Mouse (Mus musculus) frontal cortex, postnatal 10 days (tissue): ENCODE data around the gene Sgip1.

Source experiments
- DNase-seq, 2 experiments: peaks; one replicate each; pipeline ENCODE4 v3.0.0; 2022; ENCODE audit warnings: low spot score in 2 of 2, mixed read lengths in 1 of 2

Gene Sgip1

DNA sequence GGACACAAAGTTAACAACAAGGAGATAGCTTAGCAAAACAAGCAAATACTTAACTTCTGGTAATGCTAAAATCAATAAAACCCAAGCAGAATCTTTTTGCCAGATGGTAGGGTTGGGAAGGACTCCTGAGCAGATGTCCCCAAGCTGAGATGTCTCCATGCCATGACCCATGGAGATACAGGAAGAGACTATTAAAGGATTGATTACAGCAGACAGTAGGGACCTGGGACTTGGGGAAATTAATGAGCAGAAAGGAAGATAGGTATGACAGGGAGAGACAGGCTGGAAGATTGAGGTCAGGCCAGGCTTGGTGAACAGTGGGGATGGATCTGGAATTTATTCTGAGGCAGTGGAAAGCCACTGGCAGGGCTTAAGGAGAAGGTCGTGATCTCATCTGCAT, 33.5 kb downstream of the Sgip1 start:
- no peak for DNase-seq

DNA sequence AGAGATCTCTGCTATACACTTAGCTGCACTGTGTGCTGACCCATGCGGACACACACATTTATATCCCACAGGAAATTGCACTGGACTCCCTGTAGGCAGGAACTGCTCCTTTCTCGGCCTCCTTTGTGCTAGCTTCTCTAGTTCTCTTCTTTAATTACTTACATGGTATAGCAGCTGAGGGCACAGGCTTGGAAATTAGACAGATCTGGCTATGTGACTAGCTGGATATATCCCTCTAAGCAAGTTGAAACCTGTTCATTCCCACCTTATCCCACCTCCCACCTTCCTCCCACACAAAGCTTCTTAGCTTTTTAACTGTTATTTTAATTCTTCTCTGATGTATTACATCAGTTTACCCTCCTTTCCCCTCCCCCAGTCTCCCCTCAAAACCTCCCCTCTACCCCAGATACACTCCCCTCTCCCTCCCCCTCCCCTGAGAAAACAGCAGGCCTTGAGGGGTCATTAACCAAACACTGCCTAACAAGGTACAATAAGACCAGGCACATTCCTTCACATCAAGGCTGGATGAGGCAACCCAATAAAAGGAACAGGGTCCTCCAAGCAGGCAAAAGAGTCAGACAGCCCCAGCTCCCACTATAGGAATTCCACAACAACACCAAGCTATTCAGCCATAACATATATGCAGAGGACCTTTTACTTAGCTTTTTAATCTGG, 34.6 kb downstream of the Sgip1 start:
- no peak for DNase-seq

GRCm38 (mm10) chr4:102779902-102780301, 38.8 kb downstream of the Sgip1 start:
- no peak for DNase-seq

DNA sequence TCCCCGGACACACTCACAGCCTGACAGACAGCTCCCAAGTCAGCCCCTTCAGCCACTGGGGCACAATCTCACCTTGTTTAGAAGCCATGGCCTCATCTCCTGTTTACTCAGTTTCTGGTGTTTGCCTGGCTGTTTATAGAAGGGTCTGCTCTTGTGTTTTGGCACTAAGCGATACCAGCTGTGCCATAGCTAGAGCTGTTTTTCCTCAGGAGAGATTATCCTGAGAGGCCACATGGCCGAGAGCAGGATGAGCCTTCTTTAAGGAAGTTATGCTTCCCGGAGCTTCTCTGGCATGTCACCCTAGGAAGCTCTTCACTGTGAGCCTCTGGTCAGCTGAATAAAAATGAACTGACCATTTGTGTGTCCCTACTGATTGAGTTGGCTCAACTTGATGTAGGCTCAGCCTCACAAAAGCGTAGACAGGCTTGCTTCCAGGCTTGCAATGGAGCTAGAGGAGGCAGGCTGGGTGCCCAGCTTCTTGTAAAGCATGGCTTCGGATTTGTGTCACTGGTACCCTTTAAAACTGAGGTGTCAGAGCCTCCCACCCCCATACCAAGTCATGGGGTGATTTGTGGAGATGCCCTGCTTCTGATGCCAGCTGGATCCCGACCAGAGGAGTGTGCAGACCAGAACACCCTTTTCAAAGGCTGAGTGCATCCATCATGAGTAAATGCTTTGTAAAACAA, 42.1 kb downstream of the Sgip1 start:
- peak; percentile 34 to 42 for DNase-seq

DNA sequence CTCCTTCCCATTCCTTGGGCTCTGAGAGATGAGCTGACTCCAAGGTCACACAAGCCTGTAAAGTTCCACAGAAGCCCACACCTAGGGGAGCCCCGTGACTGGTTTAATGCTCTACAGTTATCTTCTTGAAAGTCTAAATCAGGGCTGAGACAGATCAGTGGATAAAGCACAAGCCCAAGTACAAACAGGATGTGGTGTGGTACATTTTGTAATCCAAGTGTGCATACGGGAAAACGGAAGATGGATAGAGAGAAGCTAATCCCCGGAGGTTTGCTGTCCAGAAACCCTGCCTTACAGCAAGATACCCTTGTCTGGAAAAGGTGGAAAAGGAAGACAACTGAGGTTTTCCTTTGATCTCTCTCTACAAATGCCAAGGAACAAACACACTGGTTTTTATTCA, 44.1 kb downstream of the Sgip1 start:
- no peak for DNase-seq

DNA sequence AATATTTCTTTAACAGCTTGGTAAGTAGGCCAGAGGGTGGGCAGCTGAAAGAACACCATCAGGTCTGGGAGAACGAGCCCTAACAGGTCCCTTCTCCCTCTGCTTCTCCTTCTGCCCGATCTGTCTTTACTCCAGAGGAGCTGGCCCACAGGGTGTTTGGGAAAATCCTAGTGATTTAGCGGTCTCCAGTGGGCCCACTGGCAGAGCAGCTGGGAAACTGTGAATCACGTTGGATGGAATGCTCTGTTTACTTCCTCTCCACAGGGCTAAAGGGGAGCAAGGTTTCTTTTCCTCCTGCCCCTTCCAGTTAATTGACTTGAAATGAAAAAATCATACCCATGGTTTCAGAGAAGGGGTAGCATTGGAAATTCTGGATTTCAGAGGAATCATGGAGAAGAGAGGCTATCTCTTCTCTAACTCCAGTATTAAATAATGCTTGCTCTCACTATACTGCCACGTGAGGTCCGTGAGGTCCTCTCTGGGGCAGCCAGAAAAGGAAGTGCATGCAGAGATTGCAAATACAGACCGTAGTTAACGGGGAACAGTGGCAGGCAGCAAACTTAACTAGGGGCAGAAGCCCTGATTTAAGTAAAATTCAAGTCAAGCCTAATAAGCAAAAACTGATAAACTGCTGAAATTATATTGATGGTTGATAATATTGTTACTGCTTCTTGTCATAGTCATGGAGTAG, 51.1 kb downstream of the Sgip1 start:
- no peak for DNase-seq

- DNase-seq, result no peak
Observed at GRCm38 (mm10) chr4:102801471-102801870, 60.4 kb downstream of the Sgip1 start.

- DNase-seq, result no peak
Observed at GRCm38 (mm10) chr4:102801936-102802335, 60.8 kb downstream of the Sgip1 start.

DNA sequence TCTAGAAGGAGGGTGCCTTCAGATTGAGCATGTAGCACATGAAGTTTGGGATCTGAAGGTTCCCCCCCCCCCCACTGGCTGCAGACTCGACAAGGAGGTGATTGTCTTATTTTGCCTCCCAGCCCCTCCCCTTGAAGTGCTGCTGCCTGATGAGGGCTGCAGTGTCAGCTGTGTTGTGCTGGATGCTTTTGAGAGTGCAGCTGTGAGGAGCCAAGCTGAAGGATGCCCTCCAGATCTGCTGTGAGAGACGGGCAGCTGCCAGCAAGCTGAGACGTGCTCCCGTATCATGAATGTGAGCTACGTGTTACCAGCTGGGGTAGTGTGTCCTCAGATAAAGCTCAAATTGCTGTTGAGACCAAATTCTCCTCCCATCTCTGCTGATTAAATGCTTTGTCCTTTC, 63.5 kb downstream of the Sgip1 start:
- no peak for DNase-seq

GRCm38 (mm10) chr4:102806987-102807386, 65.9 kb downstream of the Sgip1 start:
- no peak for DNase-seq

DNA sequence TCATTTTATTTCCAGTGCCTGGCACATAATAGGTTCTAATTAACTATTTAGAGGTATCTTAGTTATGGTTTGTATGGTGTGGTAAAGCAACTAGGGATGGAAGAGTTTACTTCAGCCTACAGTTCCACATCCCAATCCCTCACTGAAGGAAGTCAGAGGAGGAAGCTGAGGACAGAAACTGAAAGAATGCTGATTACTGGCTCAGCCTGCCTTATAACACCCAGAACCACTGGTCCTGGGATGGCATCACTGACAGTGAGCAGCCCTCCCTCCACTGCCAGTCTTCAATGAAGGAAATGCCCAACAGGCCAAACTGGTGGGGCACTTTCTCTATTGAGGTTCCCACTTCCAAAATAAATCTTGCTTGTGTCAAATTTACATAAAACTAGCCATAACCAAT, 67.2 kb downstream of the Sgip1 start:
- DNase-seq, result no peak

GRCm38 (mm10) chr4:102809296-102809695, 68.2 kb downstream of the Sgip1 start:
- DNase-seq, result no peak

DNA sequence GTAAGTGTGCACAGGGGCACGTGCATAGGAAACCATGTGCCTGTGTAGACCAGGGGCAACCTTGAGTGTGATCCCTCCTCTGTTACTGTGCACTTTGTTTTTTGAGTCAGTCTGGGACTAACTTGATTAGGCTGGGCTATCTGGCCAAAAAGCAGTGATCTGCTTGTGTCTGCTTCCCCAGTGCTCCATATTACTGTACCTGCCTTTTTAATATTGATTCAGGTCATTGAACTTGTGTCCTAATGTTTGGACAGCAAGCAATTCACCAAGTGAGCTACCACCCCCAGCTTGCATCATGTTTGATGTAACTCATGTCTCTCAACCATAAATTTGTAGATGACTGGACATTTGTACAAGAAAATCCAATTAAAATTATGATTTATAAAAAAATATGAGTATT, 69.2 kb downstream of the Sgip1 start:
- no peak for DNase-seq

DNA sequence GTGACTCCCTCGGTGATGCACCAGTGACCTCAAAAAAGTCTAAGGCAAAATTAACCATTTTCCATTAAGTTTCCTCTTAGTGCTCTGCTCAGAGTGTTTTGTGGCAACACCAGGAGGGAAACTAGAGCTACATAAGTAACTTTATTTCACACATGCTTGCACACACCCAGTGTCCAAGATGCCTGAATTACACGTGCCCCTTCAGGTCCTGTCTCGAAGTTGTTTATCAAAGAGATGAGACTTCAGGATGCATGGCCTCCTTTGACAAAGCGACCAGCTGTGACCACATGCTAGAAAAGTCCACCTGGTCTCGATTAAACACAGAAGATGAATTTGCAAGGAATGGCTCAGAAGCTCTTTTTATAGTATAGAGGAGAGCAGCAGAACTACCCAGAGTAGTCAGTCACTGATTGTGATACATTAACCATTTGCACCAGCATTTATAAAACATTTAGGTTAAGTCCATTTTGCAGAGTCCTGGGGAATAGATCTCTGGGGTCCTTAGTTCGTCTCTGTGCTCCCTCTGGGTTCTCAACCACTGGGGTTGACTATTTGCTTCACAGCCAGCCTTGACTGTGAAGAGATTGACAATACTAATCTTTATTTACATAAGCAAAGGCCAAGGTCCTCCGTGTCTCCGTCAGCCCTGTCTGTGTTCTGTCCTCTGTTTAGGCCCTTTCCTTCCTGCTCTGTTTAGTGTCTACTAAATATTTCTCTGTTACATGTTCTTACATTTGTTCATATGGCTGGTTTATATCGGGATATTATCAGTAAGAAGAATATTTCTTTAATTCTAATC, 70.1 kb downstream of the Sgip1 start:
- no peak for DNase-seq

GRCm38 (mm10) chr4:102813346-102813745, 72.2 kb downstream of the Sgip1 start:
- DNase-seq, result no peak

- no peak for DNase-seq
Observed at GRCm38 (mm10) chr4:102821786-102822185, 80.7 kb downstream of the Sgip1 start.

DNA sequence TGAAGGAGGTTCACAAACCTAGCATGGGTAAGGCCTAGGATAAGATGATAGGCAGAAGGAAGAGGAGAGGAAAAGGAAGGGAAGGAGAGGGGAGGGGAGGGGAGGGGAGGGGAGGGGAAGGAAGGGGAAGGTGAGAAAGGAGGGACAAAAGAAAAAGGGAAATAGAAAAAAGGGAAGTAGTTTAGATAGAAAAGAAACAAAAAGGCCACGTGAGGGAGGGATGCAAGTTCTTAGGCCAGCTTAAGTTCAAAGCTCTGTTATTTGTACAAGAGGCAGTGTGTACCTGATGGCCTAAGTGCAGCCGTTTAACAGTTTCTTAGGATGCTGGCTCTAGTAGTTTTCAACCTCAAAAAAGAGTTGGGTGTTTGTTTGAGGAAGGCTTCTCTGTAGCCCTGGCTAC, 83.4 kb downstream of the Sgip1 start:
- no peak for DNase-seq

DNA sequence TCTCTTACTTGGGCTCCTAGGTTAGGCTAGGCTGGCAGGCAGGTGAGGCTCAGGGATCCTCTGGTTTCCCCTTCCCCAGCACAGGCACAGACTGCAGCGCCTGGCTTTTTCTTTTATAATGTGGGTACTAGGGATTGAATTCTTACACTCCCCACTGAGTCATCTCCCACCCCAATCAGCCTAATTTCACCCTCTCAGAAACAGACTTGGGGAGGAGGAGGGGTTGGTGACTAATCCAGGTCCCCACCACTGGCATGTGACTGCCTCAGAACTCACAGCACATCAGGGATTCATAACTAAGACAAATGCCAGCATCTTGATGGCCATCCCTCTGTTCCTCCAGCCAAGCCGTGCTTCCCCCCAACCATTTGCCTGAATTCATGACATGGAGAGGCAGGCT, 85.1 kb downstream of the Sgip1 start:
- no peak for DNase-seq

GRCm38 (mm10) chr4:102828518-102828917, 87.4 kb downstream of the Sgip1 start:
- no peak for DNase-seq

DNA sequence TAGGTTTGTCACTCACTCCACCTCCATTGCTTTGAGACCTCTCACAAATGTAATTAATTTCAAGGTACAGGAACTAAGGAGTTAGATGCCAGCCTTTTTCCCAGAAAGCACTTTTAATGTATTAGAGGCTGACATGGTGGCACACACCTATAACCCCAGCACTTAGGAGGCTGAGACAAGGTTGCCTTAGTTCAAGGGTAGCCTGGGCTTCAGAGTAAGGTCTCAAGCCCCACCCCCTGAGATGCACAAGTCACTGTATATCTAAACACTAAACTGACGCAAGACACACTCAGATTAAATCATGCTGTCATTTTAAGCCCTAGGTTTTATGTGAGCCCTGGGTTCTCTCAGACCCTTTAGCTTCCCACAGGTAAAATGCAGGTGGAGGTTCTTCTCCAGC, 92.1 kb downstream of the Sgip1 start:
- no peak for DNase-seq

DNA sequence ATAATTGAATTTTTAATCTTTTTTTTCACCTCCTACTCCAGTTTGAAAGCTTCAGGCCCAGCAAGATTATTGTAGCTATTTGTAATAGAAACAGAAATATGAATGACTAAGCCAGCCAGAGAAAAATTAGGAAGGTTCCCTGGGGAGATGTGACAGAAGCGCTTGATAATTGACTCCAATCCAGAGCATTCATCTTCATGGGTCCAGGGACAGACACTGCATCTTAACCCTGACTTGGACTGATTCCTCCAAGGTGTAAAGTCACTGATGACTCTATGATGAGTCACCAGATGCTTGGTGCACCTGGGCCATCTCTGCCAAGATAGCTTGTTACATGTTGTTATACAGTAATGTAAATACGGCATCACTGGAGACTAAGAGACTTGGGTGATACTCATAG, 92.6 kb downstream of the Sgip1 start:
- DNase-seq, result no peak

DNA sequence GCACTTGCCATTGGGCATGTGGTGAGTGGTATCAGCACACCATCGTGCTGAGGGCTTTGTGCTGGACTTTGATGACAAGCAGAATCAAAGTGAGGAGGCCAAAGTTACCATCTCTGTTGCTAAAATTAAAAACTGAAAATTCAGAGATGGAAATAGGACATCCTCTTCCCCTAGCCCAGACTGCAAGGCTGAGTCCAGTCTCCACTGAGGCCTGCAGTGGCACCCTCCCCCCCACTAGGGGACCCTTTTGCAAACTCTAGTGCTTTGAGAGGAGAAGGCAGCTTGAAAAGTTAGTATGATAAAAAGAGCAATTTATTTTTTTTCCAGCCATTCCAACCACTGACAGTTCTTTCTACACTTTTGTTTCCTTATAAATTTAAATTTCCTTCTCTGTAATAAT, 93.6 kb downstream of the Sgip1 start:
- no peak for DNase-seq
